Mouse (Mus musculus): ENCODE measurements around the gene Mapkbp1.

The Mapkbp1 gene

DNA sequence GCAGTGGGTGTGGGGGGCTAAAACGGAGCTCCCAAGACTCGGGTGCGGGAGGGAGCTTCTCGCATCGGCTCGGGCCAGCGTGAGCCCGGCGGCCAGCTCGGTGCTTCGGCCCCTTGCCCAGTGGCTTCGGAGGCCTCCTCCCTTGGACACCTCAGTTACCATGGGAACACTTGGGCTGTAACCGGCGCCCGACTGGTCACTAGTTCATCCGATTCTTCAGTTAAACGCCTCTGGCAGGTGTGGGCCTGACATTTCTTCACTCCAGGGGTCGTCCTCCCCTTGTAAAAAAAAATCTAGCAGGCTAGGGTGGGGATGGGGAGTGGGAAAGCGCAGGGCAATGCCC, at the start of gene Mapkbp1:
Gene Mapkbp1 (plus strand): TSS at position 163 of the 343 bp plus-strand sequence.
- no peak for DNase-seq (ENCODE audit: low spot score in 2 of 2)

DNA sequence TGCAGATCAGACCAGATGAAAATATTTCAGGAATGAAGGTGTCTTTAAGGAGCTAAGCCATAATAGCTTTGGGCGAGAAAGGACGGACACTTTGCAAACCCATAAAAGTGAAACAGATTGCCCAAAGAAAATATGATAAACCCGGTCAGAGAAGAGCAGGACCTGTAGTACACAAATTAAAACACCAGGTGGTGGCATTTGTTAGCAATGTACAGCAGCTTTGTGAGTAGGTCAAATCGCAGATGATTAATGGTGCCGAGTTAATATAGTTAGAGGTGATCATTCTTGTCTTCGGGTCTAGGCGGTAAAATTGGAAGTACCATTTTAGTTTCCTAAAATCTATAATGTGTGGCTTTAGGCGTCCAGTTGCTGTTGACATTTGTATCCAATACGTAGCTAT, 1.9 kb upstream of the Mapkbp1 start:
- peak in 1 of 2 experiments; percentile 44 for DNase-seq (ENCODE audit: low spot score in 2 of 2)

DNA sequence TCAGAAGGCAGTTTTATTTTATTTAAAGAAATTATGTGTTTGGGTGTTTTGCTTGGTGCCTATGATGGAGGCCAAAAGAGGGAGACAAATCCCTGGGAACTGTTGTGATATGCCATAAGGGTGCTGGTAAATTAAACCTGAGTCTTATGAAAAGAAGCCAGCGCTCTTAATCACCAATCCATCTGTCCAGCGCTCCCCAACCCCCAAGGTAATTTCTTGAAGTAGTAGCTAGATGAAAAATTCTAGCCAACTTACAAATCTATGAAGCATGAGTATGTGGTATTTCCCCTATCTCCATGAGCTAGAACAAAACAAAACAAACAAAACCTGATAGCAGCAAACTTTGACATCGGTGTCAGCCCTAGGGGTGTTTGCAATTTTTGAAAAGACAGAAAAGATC, 1.2 kb upstream of the Mapkbp1 start:
- no peak for DNase-seq (ENCODE audit: low spot score in 2 of 2)

DNA sequence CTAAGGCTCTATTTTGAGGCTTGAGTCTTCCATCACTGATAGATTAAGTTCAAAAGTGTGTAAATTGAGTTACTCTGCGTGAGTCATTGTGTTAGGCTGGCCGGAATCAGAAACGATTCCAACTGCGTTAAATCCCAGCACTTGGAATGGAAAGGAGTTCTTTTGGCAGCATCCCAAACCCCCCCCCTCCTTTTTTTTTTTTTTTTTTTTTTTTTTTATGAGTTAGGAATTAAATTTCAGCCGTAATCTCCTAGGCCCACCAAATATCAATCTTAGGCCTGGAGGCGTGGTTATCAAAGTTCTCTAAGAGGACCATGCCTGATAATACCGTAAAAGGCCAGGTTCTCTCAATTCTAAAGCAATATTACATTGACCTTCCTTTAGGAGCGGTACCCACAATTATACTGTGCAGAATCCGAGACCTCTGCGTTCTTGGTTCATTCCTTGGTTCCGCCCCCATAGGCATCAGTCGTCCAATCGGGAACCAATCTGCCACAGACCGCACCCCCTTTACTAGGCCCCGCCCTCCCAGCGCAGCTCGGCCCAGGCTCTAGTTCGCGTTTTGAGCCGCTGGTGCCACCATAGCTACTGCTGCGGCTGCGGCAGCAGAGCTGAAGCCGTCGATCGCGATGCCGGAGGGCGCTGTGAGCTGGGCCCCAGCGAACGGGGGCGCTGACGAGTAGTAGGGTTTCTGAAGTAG, 512 bp upstream of the Mapkbp1 start:
- DNase-seq (ENCODE audit: low spot score in 2 of 2), result peak; percentile 94 to 95

DNA sequence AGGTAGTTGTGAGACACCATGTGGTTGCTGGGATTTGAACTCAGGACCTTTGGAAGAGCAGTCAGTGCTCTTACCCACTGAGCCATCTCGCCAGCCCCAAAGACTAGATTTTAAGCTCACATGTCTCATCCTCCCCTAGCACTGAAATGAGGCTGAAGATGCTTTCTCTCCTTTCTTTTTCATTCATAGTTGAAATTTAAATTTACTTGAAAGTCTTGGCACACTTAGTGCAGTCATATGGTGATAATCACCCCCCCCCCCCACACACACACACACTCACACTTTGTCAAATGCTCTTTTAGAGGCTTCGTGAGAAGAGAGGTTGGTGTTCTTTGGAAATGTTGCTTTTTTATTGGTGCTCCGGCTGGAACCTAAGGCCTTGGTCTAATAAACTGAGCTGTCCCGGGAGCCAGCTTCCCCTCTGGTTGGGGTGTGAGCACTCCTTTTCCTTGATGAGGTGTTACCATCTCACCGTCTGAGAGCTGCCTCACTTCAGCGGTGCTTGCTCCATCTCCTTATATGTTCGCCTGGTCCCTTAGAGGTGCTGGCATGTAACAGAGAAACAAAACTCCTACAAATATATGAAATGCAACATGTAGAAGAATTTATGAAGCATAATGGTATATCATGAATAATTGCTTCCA, 8.0 kb downstream of the Mapkbp1 start:
- DNase-seq (ENCODE audit: low spot score in 2 of 2), result no peak

DNA sequence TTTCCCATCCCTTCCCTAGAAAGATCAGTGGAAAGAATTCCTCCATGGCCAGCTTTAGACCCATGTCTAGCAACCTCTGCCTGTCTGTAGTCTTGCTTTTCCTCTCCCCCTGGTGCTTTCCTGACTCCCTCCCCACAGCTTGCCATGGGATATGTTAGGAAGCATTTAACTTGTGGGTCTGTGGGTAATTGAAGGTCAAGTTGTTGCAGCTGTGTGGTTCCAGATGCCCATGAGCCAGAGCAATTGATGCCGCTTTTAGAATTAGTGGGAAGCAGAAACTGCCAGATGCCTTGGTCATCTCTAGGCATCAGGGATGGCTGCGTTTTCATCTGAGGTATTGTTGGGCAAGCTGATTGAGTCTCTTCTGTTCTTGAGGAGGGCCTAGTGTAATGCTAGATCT, 9.1 kb downstream of the Mapkbp1 start:
- DNase-seq (ENCODE audit: low spot score in 2 of 2), result no peak

DNA sequence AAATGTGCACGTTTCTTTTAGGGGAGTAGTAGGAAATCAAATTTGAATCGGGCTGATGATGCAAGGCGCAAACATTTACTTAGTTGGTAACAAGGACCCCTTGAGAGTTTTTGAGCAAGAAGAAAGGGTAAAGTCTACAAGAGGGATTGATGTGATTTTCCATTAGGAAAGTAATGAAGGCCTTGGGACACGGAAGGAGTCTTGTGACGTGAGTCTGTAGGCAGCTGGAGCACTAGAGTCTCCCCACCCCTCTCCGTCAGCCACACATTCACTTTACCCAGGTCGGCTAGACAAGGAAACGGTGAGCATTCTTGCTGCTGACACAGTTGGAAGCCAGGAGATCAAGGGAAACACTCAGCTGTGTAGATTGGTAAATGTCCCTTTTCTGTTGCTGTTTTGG, 13.4 kb downstream of the Mapkbp1 start:
- DNase-seq (ENCODE audit: low spot score in 2 of 2), result no peak

DNA sequence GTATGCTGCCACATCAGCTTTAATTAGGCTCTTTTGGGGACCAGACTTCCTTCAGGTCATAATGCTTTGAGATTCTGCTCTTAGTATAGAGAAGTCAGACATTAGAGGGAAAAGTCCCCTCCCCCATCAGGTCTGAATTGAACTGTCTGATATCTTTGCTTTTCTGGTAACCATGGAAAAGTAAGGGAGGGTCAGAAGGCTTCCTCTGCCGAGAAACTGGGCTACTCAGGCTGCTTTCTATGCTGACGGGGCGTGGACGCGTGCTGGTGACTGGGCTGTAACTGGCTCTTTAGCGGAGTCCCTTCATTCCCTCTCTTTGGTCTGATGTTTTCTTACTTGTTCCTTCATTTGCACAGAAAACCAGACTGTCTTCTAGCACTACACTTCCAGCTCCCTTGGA, 13.9 kb downstream of the Mapkbp1 start:
- no peak for DNase-seq (ENCODE audit: low spot score in 2 of 2)

DNA sequence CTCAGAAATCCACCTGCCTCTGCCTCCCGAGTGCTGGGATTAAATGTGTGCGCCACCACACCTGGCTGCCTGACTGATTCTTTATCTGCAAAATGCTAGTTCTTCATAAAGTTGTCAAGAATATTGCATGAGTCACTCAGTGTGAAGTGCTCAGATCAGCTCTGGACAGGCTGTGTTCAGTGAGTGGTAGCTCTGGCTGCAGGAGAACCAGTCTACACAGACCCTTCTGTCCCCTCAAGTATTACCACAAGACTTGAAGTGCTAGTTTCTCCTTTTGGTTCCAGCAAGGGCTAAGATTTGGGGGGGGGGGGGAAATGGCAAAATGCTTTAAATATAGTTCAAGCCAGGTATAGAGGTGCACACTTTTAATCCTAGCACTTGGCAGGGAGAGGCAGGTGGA, 14.9 kb downstream of the Mapkbp1 start:
- DNase-seq (ENCODE audit: low spot score in 2 of 2), result no peak

DNA sequence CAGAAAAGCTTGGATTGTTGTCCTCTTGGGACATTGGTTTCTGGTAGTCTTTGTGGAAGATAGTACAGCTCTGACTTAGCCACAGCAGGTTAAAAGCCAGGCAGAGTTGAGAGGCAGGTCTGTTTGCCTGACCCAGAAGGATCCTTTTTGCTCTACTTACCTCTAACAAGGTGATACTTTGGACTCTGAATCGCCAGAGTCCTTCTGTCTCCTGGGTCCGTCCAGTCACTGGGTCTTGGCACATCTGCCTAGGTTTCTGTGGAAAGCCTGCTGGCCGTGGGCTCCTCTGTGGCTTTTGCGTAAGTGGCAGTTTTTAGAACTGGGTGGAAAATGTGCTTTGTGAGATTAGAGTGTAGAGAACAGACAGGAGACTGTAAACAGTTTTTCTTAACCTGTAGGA, 16.5 kb downstream of the Mapkbp1 start:
- no peak for DNase-seq (ENCODE audit: low spot score in 2 of 2)

DNA sequence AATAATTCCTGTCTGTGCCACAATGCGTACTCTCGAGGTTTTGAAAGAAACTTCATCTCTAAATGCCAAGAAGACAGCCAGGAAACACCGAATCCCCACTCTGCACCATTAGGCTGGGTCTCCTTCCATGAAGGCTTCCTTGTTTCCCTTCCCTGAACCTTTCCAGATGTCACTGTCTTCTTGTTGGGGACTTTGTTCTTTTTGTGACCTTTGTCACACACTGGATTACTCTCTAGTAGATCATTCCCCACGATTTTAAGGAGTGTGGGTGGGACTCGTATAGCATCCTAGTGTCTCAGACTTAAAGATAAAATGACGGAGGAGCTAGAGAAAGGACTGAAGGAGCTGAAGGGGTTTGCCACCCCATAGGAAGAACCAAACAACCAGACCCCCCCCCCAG, 18.4 kb downstream of the Mapkbp1 start:
- DNase-seq (ENCODE audit: low spot score in 2 of 2), result no peak

DNA sequence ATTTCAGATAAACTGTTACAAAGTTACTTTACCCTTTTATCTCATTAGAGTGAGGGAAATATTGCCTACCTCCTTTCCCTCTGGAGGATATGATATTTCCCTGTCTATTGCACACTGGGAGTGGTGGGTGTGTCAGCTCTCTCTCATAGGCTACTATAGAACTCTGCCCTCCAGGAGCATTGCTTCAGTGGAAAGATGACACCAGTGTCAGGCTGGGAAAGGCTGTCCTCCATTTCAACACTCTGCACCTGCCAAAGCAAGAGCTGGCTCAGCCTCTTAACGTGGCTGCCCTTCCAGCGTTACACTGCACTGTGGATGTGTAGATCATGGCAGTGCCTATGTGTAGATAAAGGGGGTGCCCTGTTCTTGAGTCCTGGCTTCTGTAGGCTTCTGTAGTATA, 19.9 kb downstream of the Mapkbp1 start:
- DNase-seq (ENCODE audit: low spot score in 2 of 2), result no peak

DNA sequence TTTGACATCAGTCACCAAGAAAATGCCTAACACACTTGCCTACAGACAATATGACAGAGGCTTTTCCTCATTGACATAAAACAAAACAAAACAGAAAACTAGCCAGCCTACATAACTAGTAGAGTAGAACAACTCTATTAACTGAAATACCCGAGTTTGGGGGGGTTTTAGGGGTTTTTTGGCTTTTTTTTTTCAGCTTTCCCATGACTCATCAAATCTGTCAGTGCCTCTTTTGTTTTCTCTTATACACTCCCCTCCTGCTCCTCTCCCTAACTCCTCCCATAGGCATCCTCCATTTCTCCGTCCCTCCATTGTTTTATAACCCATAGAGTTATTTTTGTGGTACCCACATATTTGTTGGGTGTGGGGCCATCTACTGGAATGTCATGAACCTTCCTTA, 21.0 kb downstream of the Mapkbp1 start:
- no peak for DNase-seq (ENCODE audit: low spot score in 2 of 2)

DNA sequence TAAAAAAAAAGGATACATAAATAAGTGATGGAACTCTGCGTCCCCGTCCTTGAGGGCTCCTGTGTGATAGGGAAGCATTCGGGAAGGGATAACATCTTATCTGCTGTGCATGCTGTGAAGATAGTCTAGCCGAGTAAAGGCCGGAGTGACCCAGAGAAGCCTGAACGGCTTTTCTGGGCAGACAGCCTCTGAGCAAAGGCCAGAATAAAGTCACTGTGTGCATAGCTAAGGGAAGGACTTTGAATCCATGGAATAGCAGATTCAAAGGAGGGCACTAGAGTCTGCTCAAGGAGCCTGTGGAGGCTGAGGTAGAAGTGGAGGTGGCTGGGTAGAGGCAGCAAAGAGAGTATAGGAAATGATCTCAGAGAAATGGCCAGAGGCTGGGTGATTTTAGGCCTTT, 22.3 kb downstream of the Mapkbp1 start:
- DNase-seq (ENCODE audit: low spot score in 2 of 2), result no peak

DNA sequence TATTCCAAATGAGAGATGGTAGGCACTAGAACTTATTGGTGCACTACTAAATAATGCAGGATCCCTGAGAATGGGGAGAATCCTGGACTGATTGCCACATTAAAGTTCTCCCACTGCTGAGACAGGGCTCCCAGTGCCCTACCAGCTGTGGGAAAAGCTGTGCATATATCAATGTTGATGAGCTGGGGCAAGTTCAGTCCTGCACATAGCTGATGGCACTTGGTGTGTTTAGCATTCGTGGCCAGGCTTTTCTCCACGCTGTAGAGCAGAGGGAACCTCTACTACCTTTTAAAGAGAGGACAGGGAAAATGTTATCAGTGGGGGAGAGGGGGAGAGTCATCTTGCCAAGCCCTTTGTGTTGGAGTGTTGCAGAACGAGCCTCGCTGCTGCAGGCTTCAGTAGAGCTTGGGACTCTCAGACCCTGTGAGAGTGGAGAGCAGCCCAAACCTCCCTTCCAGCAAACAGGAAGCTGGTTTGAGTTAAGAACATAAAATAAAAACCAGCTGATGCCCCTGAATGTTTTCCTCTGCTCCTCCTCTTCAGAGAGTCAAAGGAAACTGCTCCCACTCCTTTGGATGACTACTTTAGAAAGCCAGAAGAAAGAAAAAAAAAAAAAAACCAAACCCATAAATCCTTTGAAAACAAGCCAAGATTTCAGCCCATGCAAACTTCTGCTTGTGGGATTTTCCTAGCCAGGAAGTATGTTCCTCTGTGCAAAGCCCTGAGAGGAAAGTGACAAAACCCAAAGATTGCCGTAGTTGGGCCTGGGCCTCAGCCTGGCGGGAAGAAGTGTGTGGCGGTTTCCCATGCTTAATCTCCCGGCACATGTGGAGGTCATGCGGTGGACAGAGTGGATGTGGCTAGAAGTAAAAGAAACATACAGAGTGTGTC, 23.1 kb downstream of the Mapkbp1 start:
- no peak for DNase-seq (ENCODE audit: low spot score in 2 of 2)

DNA sequence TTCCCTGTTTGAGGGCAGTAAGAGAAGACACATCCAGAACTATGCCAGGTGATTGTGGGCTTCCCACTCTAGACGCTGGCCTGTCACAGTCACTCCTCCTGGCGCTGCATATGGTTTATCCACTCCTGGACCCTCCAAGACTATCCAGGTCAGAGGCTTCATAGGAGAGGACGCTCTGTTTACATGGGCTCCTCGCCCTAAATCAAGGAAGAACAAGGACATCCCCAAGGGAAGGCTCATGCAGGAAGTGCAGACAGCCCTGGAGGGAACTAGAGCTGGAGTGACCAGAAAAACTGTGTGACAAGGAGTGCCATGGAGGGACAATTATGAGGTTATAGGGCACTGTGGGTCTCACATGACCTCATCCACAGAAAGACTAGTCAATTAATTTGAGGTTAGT, 24.9 kb downstream of the Mapkbp1 start:
- DNase-seq (ENCODE audit: low spot score in 2 of 2), result no peak

DNA sequence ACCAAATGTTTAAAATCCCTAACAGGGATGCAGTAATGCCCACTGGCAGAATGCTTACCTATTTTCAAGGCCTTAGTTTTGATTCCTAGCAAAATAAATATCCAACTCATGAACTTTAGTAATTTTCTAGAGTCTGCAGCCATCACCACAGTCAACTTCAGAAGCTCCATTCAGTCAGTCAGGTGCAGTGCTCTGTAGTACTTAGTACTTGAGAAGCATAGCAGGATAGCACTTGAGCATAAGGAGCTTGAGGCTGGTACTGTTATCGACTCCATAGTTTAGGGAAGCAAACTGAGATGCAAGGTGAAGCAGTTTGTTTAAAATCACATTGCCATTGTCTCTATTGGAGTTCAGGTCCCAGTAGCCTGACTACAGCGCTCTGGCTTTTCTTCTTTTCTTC, 27.2 kb downstream of the Mapkbp1 start:
- DNase-seq (ENCODE audit: low spot score in 2 of 2), result no peak

DNA sequence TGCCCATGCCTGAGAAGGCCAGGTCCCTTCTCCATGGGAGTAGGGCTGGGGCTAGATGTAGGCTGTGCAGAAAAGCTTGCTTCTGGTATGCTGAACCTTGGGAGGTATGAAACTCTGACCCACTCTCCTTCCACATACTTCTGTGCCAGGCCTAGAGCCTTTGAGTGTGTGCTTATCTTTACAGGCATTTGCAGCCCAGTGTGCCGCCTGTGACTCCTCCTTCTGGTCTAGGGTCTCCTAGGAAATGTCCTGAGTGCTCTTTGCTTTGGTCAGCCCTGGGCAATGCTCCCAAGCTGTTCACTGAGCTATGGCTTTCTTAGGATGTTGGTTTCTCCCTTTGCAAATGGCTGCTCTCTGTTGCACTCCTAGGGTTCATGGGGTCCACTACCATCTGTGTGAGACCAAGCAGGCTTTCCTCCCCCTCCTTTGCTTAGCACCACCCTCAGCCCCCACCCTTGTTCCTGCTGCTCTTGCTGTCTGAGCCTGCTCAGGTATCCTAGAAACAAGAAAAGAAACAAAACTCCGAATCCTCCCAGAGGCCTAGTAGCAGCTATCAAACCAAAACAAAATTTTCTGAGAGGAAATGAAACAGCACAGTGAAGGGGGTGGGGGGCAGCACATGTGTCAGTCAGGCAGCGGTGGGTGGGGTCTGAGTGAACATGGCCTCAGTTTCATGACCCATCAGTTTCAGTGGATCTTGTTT, 28.5 kb downstream of the Mapkbp1 start:
- DNase-seq (ENCODE audit: low spot score in 2 of 2), result no peak

DNA sequence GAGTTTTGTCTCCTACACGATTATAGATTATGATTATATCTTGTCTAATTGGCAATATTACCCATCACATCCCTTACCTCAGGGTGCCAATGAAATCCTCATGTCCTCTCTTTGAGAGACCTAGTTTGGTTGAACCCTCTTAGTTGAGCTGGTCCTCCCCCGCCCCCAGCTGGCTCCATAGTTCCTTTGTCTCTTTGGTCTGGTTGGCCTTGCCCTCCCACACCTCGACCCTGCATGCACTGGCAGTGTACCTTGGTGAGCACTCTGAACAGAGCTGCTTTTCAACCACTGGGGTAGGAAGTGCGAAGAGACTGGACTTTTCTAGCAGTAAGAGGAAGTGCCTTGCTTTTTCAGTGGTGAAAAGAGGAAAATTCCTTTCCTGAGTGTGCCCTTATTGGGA, 29.5 kb downstream of the Mapkbp1 start:
- no peak for DNase-seq (ENCODE audit: low spot score in 2 of 2)

DNA sequence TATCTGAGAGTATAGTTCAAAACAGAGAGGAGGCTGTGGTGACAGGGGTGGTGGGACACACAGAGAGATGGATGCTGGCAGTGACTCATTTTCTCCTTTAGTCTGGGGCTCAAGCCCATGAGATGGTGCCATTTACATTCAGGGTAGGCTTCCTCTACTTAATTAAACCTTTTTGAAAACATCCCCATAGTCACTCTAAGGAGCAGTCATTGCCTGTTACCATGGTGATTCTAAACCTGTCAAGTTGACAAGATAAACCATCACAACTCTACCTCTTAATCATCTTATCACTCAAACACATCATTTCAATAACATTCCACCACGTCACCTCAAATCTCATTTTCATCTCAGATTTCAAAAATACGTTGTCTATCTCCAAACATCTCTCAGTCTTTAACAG, 31.5 kb downstream of the Mapkbp1 start:
- DNase-seq (ENCODE audit: low spot score in 2 of 2), result no peak

DNA sequence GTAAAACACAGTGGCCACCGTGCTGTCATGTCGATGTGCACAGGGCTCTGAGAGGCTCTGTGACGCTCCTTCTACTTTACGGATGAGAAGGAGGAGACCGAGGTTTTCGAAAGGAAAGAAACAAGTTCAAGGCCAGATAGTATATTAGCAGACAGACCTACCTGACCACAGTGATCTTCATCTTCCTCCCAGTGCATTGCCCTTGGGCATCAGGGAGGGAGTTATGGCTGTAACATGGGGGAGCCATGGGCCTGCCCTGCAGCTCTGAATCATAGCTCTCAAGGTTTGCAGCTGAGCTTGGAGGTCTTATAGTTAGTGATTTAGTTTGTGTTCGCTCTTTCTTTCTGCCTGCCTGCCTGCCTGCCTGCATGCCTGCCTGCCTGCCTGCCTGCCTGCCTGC, 34.2 kb downstream of the Mapkbp1 start:
- DNase-seq (ENCODE audit: low spot score in 2 of 2), result no peak

DNA sequence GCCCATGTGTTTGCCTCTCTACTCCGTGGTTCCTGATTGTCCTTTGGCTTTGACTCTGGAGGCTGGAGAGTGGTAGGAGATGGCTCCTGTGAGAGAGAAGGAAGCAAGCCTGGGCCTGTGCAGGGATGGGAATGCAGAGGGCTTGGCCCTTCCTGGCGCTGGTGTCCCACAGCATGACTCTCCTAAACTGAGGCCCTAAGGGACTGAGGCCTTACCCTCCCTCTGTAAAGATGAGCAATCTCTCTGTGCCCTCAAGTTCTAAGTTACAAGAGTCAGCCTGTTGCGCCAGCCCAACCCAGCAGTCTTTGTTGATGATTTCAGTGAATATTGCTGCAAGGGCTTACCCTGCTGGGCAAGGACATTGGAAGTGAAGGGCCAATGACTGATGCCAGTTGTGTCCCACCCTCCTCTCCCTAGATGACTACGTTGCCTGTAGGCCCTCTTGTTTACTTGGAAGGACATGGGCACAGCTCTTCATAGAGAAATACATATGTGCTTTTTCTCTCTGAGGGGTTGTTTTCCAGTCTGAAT, 35.2 kb downstream of the Mapkbp1 start:
- DNase-seq (ENCODE audit: low spot score in 2 of 2), result no peak
